Mouse (Mus musculus) CH12.LX (cell line): ENCODE data around the gene 2310061I04Rik. TPM values are rescaled to one million over a fixed set of nuclear protein-coding genes. Genes with fewer than 3 reads are reported as not detected.

Experiments used
- DNase-seq: peaks from one replicate; pipeline ENCODE4 v3.0.0-alpha.2; 2013; ENCODE audit errors: extremely low read depth
- H3K27ac ChIP-seq: 2 replicates; pipeline ENCODE4 v1.5.1; 2012; ENCODE audit warnings: low read depth, mild to moderate bottlenecking, control low read depth, moderate library complexity; ENCODE audit not compliant: insufficient read depth
- H3K27me3 ChIP-seq: replicated peaks from 2 replicates; pipeline ENCODE3; 2012; ENCODE audit warnings: inconsistent platforms
- H3K36me3 ChIP-seq, 2 experiments: replicated peaks in 1 of 2; 2 replicates each; pipeline versions ENCODE3 to v1.6.1; 2012; ENCODE audit warnings: inconsistent platforms in 1 of 2, low read length in 1 of 2, mild to moderate bottlenecking in 1 of 2, mixed read lengths in 1 of 2, moderate library complexity in 1 of 2; ENCODE audit not compliant: control insufficient read depth in 1 of 2, insufficient read depth in 1 of 2
- H3K4me1 ChIP-seq, 2 experiments: 2 replicates each; pipeline ENCODE4 v1.6.1; 2012; ENCODE audit warnings: inconsistent platforms in 1 of 2, moderate library complexity in 1 of 2; ENCODE audit not compliant: insufficient read depth in 2 of 2, control insufficient read depth in 1 of 2
- H3K4me2 ChIP-seq: 2 replicates; pipeline ENCODE4 v1.6.1; 2012; ENCODE audit warnings: low read depth, mild to moderate bottlenecking, control low read depth; ENCODE audit not compliant: poor library complexity, insufficient read depth, severe bottlenecking
- H3K4me3 ChIP-seq, 3 experiments: fragments of 150-350 bp in 1 of 3; sonication (generic) in 1 of 3; replicated peaks in 1 of 3; 2 replicates each; pipeline versions ENCODE3 to v1.5.1; 2011 to 2012; ENCODE audit warnings: low read depth in 2 of 3, low read length in 2 of 3, mild to moderate bottlenecking in 2 of 3, moderate library complexity in 2 of 3, control low read depth in 1 of 3, improper control_type of control experiment in 1 of 3, inconsistent platforms in 1 of 3, mixed read lengths in 1 of 3; ENCODE audit not compliant: poor library complexity in 1 of 3
- H3K79me2 ChIP-seq: replicated peaks from 2 replicates; pipeline ENCODE4 v1.6.1; 2012; ENCODE audit warnings: mild to moderate bottlenecking, moderate library complexity; ENCODE audit not compliant: control insufficient read depth, poor library complexity, insufficient read depth, severe bottlenecking; ENCODE audit errors: extremely low read depth
- H3K9ac ChIP-seq: 2 replicates; pipeline ENCODE4 v1.6.1; 2012; ENCODE audit warnings: low read depth, mild to moderate bottlenecking, control low read depth, moderate library complexity; ENCODE audit not compliant: insufficient read depth
- H3K9me3 ChIP-seq: replicated peaks from 2 replicates; pipeline ENCODE3; 2012; ENCODE audit warnings: low read length, inconsistent platforms, mixed read lengths
- E2F4 ChIP-seq: IDR thresholded peaks from 2 replicates; pipeline ENCODE4 v1.6.1; 2011; ENCODE audit warnings: low read depth, low read length, improper control_type of control experiment; ENCODE audit not compliant: insufficient replicate concordance
- EP300 ChIP-seq: IDR thresholded peaks from 2 replicates; pipeline ENCODE4 v1.6.1; 2011; ENCODE audit warnings: low read length, improper control_type of control experiment
- ETS1 ChIP-seq: conservative IDR thresholded peaks from 2 replicates; pipeline ENCODE4 v1.6.1; 2012; ENCODE audit warnings: low read depth, mild to moderate bottlenecking, inconsistent platforms, low read length, improper control_type of control experiment, moderate library complexity
- GABPA ChIP-seq: IDR thresholded peaks from 2 replicates; pipeline ENCODE4 v1.6.1; 2012; ENCODE audit warnings: low read depth, low read length, improper control_type of control experiment, inconsistent platforms; ENCODE audit not compliant: insufficient replicate concordance
- JUND ChIP-seq: conservative IDR thresholded peaks from 2 replicates; pipeline ENCODE4 v1.6.1; 2011; ENCODE audit warnings: low read depth, low read length, improper control_type of control experiment
- MEF2A ChIP-seq: IDR thresholded peaks from 2 replicates; pipeline ENCODE4 v1.6.1; 2014; ENCODE audit warnings: low read depth, mild to moderate bottlenecking, inconsistent platforms, low read length, improper control_type of control experiment, borderline replicate concordance
- MXI1 ChIP-seq: IDR thresholded peaks from 2 replicates; pipeline ENCODE4 v1.6.1; 2011; ENCODE audit warnings: mild to moderate bottlenecking, low read depth, low read length, improper control_type of control experiment
- PAX5 ChIP-seq: IDR thresholded peaks from 2 replicates; pipeline ENCODE4 v1.6.1; 2012; ENCODE audit warnings: low read length, inconsistent platforms, mixed read lengths
- RCOR1 ChIP-seq: conservative IDR thresholded peaks from 2 replicates; pipeline ENCODE4 v1.6.1; 2012; ENCODE audit warnings: low read depth, mild to moderate bottlenecking, inconsistent platforms, low read length, improper control_type of control experiment
- SMC3 ChIP-seq: IDR thresholded peaks from 2 replicates; pipeline ENCODE4 v1.6.1; 2011; ENCODE audit warnings: low read depth, low read length, improper control_type of control experiment
- TBP ChIP-seq: conservative IDR thresholded peaks from 2 replicates; pipeline ENCODE4 v1.6.1; 2011; ENCODE audit warnings: low read depth, low read length, improper control_type of control experiment
- UBTF ChIP-seq: IDR thresholded peaks from 2 replicates; pipeline ENCODE4 v1.6.1; 2012; ENCODE audit warnings: low read depth, mild to moderate bottlenecking, inconsistent platforms, low read length, improper control_type of control experiment, moderate library complexity
- ZKSCAN1 ChIP-seq: IDR thresholded peaks from 2 replicates; pipeline ENCODE4 v1.6.1; 2012; ENCODE audit warnings: low read depth, inconsistent platforms, low read length, improper control_type of control experiment, borderline replicate concordance
- dilution Hi-C: fragments of 300-500 bp; cut with MboI; formaldehyde crosslinking; loops from 2 replicates; pipeline ENCODE4 v1.14.3; 2020; ENCODE audit warnings: low sequenced_read_pairs; ENCODE audit not compliant: extremely low pct_unique_long_range_greater_than_20kb, extremely low pct_ligation_motif_present
- in situ Hi-C: fragments of 300-500 bp; cut with MboI; formaldehyde crosslinking; loops from 3 replicates; pipeline ENCODE4 v1.14.3; 2019; ENCODE audit warnings: low sequenced_read_pairs, low pct_ligation_motif_present, low pct_unique_long_range_greater_than_20kb, mixed read lengths
- polyA plus RNA-seq: library from polyadenylated mRNA; unstranded; fragments of >175 nt; gene quantifications from 2 replicates; pipeline ENCODE4 v1.2.1, GENCODE M21; 2012; ENCODE audit warnings: low read depth; ENCODE audit not compliant: insufficient read length
- total RNA-seq, 2 experiments: library from RNA; depleted of rRNA; stranded (reverse); fragments of 300-350 nt in 1 of 2; fragments of >200 nt in 1 of 2; gene quantifications; 2 replicates each; pipeline ENCODE4 v1.2.3; 2012 to 2014

2310061I04Rik gene
- total and polyA plus RNA-seq, 3 experiments, result 5.7 to 46.4 (median 8.7) TPM

- Histone ChIP-seq H3K4me1 (peaks cover 5 to 16% of the 10 kb centered on the region in 2 experiments), H3K27me3 (no peaks in the 10 kb centered on the region), H3K4me3 (no peak overlapping the region), H3K27ac (no peak overlapping the region), H3K9me3 (no peaks in the 10 kb centered on the region), H3K36me3 (peaks cover 70 to 79% of the 10 kb centered on the region in 2 experiments), H3K9ac (no peak overlapping the region), H3K4me2 (no peak overlapping the region), H3K79me2 (peaks cover 20% of the 10 kb centered on the region)
- DNase-seq, result no peak
- dilution Hi-C loops (no loop called here), in situ Hi-C loops (no loop called here)
- TF ChIP-seq MXI1, result no peak
- TF ChIP-seq RCOR1, result no peak
- TF ChIP-seq, all 38 proteins: peak for 0
These were observed 13.5 kb downstream of the 2310061I04Rik start for GRCm38 (mm10) chr17:35883777-35884176.

DNA sequence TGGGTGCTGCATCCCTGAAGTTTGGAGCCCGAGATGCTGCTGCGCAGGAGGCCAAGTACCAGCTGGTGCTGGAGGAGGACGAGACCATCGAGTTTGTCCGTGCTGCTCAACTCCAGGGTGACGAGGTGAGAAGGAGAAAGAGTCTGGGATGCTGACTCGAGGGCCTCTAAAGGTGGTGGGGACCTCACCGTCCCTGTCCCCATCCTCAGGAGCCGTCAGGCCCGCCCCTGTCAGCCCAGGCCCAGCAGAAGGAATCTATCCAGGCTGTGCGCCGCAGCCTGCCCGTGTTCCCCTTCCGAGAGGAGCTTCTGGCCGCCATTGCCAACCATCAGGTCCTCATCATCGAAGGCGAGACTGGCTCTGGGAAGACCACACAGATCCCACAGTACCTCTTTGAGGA lies 14.3 kb downstream of the 2310061I04Rik start:
- dilution Hi-C loops, result no loop called here
- no peak for DNase-seq
- H3K4me2 ChIP-seq, result no peak overlapping the region
- TF ChIP-seq MEF2A, result no peak
- no peak for TF ChIP-seq GABPA
- no peak for TF ChIP-seq MXI1
- TF ChIP-seq PAX5, result no peak
- TF ChIP-seq E2F4, result no peak
- TF ChIP-seq SMC3, result no peak
- TF ChIP-seq ZKSCAN1, result no peak
- no peak for TF ChIP-seq UBTF
- TF ChIP-seq TBP, result no peak
- no peak for TF ChIP-seq JUND
- TF ChIP-seq ETS1, result no peak
- TF ChIP-seq EP300, result no peak
- H3K27ac ChIP-seq, result no peak overlapping the region
- H3K4me1 ChIP-seq, result peaks cover 5 to 16% of the 10 kb centered on the region in 2 experiments
- in situ Hi-C loops, result no loop called here
- H3K27me3 ChIP-seq, result no peaks in the 10 kb centered on the region
- H3K9ac ChIP-seq, result no peak overlapping the region
- H3K36me3 ChIP-seq, result peaks cover 61 to 71% of the 10 kb centered on the region in 2 experiments
- H3K79me2 ChIP-seq, result peaks cover 20% of the 10 kb centered on the region
- H3K4me3 ChIP-seq, result no peak overlapping the region
- H3K9me3 ChIP-seq, result no peaks in the 10 kb centered on the region
